Mouse (Mus musculus): ENCODE results near the gene Uvssa. TPM values are rescaled to one million over a fixed set of nuclear protein-coding genes. Genes with fewer than 3 reads are reported as not detected.

Gene Uvssa
- polyA plus RNA-seq, 1 experiment from 2014 or later = 7.9 TPM

DNA sequence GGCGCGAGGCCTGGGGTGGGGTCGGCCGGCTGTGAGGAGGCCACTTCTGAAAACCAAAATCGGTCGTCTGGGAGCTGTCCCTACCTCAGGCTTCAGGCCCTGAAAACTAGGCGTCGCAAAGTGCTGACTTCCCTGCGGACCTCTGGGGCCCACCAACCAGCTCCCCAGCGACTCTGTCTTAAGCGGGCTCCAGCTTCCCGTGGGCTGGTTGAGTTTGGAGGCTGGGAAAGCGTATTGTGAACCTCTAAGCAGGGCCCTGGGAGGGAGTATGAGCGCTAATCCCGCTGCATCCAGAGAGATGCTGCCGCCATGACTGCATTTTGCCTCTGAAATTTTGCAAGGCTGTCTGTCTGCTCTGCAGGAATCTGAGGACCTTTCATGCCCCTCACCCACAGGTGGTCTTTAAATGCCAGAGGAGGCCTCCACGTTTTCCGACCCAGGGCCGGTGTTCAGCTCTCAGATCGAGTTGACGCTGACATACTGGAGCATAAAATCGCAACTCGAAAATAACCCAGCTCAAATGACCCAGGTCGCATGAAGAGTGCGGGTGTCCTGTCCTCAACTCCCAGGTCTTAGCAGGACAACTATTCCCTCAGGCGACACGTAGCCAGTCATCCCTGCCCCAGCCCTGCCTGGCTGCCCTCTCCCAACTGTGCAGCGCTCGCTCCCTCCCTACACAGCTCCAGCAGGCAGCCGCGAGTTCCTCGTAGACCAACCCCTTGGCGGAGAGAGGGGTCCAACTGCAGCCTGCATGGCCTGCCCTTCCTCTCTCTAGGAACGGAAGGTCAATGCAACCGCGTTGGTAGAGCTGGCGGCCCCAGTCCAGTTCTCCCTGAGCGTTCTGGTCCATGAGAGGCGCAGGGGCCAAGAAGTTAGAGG is 53.9 kb downstream of the Uvssa start:
- H3K36me3 ChIP-seq (ENCODE audit: control insufficient read depth, insufficient read depth, low read length) = no peaks in the 10 kb centered on the region
- peak overlapping the region; percentile 30 for H3K4me3 ChIP-seq (ENCODE audit: low read depth, low read length)
- WGBS = under 1% methylated on average over 39 of the region's 39 CpGs

DNA sequence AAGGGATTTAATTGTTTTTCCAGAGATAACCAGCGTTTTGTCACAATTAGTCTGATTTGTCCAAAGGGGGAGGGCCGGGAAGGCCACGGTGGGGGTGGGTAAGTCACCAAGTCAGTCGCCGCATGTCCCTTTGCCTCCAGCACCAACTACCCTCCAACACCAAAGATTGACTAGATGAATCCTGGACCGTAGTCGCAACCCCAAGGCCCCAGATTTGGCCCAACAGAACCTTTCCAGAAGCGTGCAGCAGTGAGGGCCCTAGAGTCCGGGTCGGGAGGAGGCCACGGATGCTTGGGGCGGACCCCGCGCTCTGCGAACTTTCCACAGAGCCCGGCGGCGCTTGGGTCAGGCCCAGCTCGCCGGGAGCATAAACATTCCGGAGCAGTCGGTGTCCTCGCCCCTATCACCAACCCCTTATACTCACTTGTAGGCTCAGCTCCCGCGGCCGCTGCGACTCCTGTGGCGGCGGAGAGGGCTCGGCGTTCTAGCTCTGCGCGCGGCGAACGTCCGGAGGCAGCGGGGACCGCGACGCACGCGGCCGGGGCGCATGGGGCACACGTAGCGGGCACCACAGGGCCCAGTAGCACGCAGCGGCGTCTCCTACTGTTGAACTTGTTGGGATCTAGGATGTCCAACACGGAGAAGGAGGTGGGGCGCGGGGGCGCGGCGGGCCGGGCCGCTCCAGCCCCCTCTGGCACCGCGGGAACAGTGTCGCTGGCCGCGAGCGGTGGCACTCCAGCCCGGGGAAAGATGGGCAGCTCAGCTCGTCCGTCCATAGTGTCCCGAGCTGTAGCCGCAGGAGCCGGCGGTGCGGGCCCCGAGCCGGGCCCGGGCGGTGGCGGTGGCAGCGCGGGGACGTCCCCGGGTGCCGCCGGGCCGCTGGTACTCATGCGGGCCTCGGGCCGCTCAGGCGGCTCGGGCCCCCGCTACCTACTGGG is 55.1 kb downstream of the Uvssa start, which contains the start of gene Nkx1-1:
Gene Nkx1-1, minus strand, starts transcription at position 776 of the 938 bp plus-strand sequence.
- Histone ChIP-seq H3K4me2 (replicated peaks; ENCODE audit: low read depth, low read length) (peak within 1 kb of the TSS; percentile 32), H3K9ac (ENCODE audit: low read depth, low read length) (no peak within 1 kb of the TSS), H3K4me1 (replicated peaks; ENCODE audit: control insufficient read depth, insufficient read depth, low read length) (peaks cover 28% of the 10 kb centered on the region), H3K9me3 (ENCODE audit: control insufficient read depth, low read length) (no peaks in the 10 kb centered on the region), H3K27me3 (ENCODE audit: control insufficient read depth, insufficient read depth, low read length) (peaks cover 97% of the 10 kb centered on the region), H3K27ac (ENCODE audit: low read depth, low read length) (0 out of 2 replicates have a peak within 1 kb of the TSS, but pooled peaks have one; percentile 36), H3K4me3 (ENCODE audit: low read depth, low read length) (peak within 1 kb of the TSS; percentile 32), H3K36me3 (ENCODE audit: control insufficient read depth, insufficient read depth, low read length) (no peaks in the 10 kb centered on the region)
- ATAC-seq (ENCODE audit: low FRiP score) (no peak), DNase-seq (ENCODE audit: low spot score) (peak; percentile 53)
- 1% methylated on average over 75 of the region's 90 CpGs for WGBS

More for the DNA sequence above, 53.9 kb downstream of the Uvssa start:
- peaks cover 94% of the 10 kb centered on the region for H3K27me3 ChIP-seq (ENCODE audit: control insufficient read depth, insufficient read depth, low read length)
- no peak overlapping the region for H3K27ac ChIP-seq (ENCODE audit: low read depth, low read length)
- no peaks in the 10 kb centered on the region for H3K9me3 ChIP-seq (ENCODE audit: control insufficient read depth, low read length)
- H3K9ac ChIP-seq (ENCODE audit: low read depth, low read length) = 0 out of 2 replicates have a peak overlapping the region, but pooled peaks have one; percentile 7
- peak overlapping the region; percentile 17; the same call in 1 of the 2 replicates for H3K4me2 ChIP-seq (replicated peaks; ENCODE audit: low read depth, low read length)
- DNase-seq (ENCODE audit: low spot score) = peak; percentile 53
- peaks cover 28% of the 10 kb centered on the region for H3K4me1 ChIP-seq (replicated peaks; ENCODE audit: control insufficient read depth, insufficient read depth, low read length)
- ATAC-seq (ENCODE audit: low FRiP score) = no peak

DNA sequence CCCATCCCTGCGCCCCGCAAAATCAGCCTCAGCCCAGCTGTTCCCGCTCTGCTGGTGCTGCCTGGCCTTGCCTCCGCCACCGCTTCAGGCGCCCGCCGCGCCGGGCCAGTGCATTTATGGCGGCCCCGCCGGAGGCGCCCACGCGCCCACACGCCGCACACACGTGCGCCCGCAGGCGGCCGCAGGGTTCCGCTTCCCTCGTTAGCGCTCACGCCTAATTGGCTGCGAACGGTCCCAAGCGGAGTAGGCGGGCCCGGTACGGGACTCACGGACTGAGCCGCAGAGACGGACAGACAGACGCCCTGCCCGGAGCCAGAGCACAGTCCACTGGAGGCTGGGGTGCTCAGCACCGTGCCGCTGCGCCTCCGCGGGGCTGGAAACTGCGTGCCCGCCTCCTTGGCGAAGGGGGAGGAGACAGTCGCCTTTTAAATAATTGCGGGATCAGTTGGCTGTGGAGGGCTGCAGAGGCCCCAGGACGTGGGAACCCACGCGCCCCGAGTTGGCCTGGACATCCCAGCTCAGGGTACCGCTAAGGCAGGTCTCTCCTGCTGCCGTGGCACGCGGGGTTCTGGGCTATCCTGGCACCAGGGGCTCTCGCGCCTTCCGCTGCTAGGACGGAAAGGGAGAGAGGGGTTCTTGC is 55.9 kb downstream of the Uvssa start:
- H3K27me3 ChIP-seq (ENCODE audit: control insufficient read depth, insufficient read depth, low read length) = peaks cover 96% of the 10 kb centered on the region
- peaks cover 28% of the 10 kb centered on the region for H3K4me1 ChIP-seq (replicated peaks; ENCODE audit: control insufficient read depth, insufficient read depth, low read length)
- peak; percentile 56 for DNase-seq (ENCODE audit: low spot score)
- no peak overlapping the region for H3K27ac ChIP-seq (ENCODE audit: low read depth, low read length)
- H3K4me3 ChIP-seq (ENCODE audit: low read depth, low read length) = peak overlapping the region; percentile 32
- no peaks in the 10 kb centered on the region for H3K36me3 ChIP-seq (ENCODE audit: control insufficient read depth, insufficient read depth, low read length)
- H3K4me2 ChIP-seq (replicated peaks; ENCODE audit: low read depth, low read length) = peak overlapping the region; percentile 32
- no peak overlapping the region for H3K9ac ChIP-seq (ENCODE audit: low read depth, low read length)
- H3K9me3 ChIP-seq (ENCODE audit: control insufficient read depth, low read length) = no peaks in the 10 kb centered on the region
- ATAC-seq (ENCODE audit: low FRiP score) = no peak
- WGBS = under 1% methylated on average over 60 of the region's 60 CpGs

DNA sequence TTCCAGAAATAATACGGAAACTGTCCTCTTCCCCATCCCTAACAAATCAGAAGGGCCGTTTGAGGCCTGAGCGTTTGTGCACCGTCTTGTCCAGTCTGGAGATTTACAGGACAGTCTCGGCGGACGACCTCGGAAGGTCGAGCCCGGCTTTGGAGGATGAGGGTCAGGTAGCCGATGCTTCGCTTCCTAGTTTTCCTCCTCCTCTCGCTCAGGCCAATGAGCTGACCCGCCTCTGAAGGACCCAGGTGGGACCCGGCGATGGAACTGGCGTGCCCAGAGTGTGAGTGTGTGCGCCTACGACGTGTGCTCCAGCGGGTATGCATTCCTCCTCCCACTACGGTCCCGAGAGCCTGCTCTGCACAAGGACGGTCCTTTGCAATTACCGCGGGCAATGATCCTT is 56.8 kb downstream of the Uvssa start:
- 2% methylated on average over 26 of the region's 26 CpGs for WGBS
- Histone ChIP-seq H3K9ac (ENCODE audit: low read depth, low read length) (no peak overlapping the region), H3K4me3 (ENCODE audit: low read depth, low read length) (no peak overlapping the region; the same call in 1 of the 2 replicates), H3K4me2 (replicated peaks; ENCODE audit: low read depth, low read length) (0 out of 2 replicates have a peak overlapping the region, but pooled peaks have one; percentile 19), H3K4me1 (replicated peaks; ENCODE audit: control insufficient read depth, insufficient read depth, low read length) (peaks cover 28% of the 10 kb centered on the region), H3K9me3 (ENCODE audit: control insufficient read depth, low read length) (no peaks in the 10 kb centered on the region), H3K27ac (ENCODE audit: low read depth, low read length) (no peak overlapping the region), H3K36me3 (ENCODE audit: control insufficient read depth, insufficient read depth, low read length) (no peaks in the 10 kb centered on the region), H3K27me3 (ENCODE audit: control insufficient read depth, insufficient read depth, low read length) (peaks cover 93% of the 10 kb centered on the region)
- ATAC-seq (ENCODE audit: low FRiP score) = no peak
- DNase-seq (ENCODE audit: low spot score) = peak; percentile 47

GRCm38 (mm10) chr5:33435941-33436340 is 57.6 kb downstream of the Uvssa start:
- no peak overlapping the region for H3K9ac ChIP-seq (ENCODE audit: low read depth, low read length)
- H3K27me3 ChIP-seq (ENCODE audit: control insufficient read depth, insufficient read depth, low read length) = peaks cover 85% of the 10 kb centered on the region
- H3K36me3 ChIP-seq (ENCODE audit: control insufficient read depth, insufficient read depth, low read length) = no peaks in the 10 kb centered on the region
- no peak overlapping the region for H3K4me2 ChIP-seq (replicated peaks; ENCODE audit: low read depth, low read length)
- peaks cover 23% of the 10 kb centered on the region for H3K4me1 ChIP-seq (replicated peaks; ENCODE audit: control insufficient read depth, insufficient read depth, low read length)
- no peak overlapping the region for H3K4me3 ChIP-seq (ENCODE audit: low read depth, low read length)
- ATAC-seq (ENCODE audit: low FRiP score) (no peak), DNase-seq (ENCODE audit: low spot score) (no peak)
- no peaks in the 10 kb centered on the region for H3K9me3 ChIP-seq (ENCODE audit: control insufficient read depth, low read length)
- 0% methylated on average over 4 of the region's 4 CpGs for WGBS
- no peak overlapping the region for H3K27ac ChIP-seq (ENCODE audit: low read depth, low read length)

DNA sequence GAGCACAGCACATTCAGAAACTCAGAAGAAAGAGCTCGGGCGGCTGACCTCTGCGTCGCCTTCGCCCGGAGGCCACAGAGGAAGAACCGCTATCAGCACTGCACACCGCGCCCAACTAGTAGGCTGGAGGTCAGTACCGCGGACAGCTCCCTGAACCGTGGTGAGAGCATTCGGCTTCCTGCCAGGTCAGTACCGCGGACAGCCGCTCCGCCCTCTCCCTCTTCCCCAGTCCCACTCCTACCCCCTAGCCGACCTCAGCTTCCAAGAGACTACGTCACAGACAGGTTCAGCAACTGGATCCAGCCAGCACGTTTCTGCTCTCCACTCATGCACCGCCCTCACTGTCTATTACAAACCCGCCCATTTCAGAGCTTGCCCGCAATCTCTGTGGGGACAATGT is 59.9 kb downstream of the Uvssa start:
- DNase-seq (ENCODE audit: low spot score) = peak; percentile 87

DNA sequence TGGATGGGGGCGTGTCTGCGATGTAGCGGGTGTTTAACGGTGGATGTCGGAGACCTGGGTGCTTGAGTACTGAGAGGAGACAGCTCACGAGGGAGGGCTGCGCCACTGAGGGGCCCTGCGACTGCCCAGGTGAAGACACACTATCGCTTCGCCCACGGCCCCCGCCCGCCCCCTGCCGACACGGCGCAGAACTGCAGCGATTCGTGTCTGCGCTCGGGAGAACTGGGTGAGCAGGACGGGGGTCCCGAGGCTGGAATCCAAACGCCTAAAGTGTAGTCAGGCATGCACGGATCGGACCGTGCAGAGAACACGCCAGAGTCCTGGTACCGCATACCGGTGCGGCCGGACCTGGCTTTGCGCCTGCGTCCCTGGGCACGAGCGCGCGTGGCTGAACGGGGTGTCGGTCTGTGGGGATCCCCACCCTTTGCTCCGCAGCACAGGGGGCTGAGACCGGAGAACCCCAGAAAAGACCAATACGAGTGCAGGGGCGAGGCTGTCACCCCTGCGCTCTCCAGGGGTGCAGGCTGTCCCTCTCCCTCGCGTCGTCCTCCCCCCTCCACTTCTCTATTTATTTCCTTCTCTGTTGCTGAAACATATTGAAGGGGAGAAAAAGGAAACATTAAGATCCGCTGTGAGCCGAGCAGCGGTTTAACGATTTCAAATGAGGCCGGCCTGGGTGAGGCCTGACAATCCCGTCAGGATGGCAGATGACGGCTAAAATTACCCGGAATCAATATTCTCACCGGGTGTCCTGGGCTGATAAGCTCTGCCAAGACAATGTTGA is 64.8 kb downstream of the Uvssa start:
- H3K9me3 ChIP-seq (ENCODE audit: control insufficient read depth, low read length) = no peaks in the 10 kb centered on the region
- 6% methylated on average over 55 of the region's 56 CpGs for WGBS
- no peaks in the 10 kb centered on the region for H3K36me3 ChIP-seq (ENCODE audit: control insufficient read depth, insufficient read depth, low read length)
- peaks cover 9% of the 10 kb centered on the region; the same call in 1 of the 2 replicates for H3K4me1 ChIP-seq (replicated peaks; ENCODE audit: control insufficient read depth, insufficient read depth, low read length)
- ATAC-seq (ENCODE audit: low FRiP score) (peak; percentile 40; the same call in 1 of the 2 replicates), DNase-seq (ENCODE audit: low spot score) (peak; percentile 83)
- peak overlapping the region; percentile 47 for H3K4me2 ChIP-seq (replicated peaks; ENCODE audit: low read depth, low read length)
- no peak overlapping the region for H3K27ac ChIP-seq (ENCODE audit: low read depth, low read length)
- no peak overlapping the region; the same call in 1 of the 2 replicates for H3K9ac ChIP-seq (ENCODE audit: low read depth, low read length)
- peaks cover 35% of the 10 kb centered on the region for H3K27me3 ChIP-seq (ENCODE audit: control insufficient read depth, insufficient read depth, low read length)
- H3K4me3 ChIP-seq (ENCODE audit: low read depth, low read length) = peak overlapping the region; percentile 21

More for the DNA sequence above, 59.9 kb downstream of the Uvssa start:
- 2% methylated on average over 23 of the region's 23 CpGs for WGBS
- H3K4me2 ChIP-seq (replicated peaks; ENCODE audit: low read depth, low read length) = no peak overlapping the region
- peaks cover 74% of the 10 kb centered on the region for H3K27me3 ChIP-seq (ENCODE audit: control insufficient read depth, insufficient read depth, low read length)
- peaks cover 21% of the 10 kb centered on the region for H3K4me1 ChIP-seq (replicated peaks; ENCODE audit: control insufficient read depth, insufficient read depth, low read length)
- no peak overlapping the region for H3K9ac ChIP-seq (ENCODE audit: low read depth, low read length)
- no peaks in the 10 kb centered on the region for H3K36me3 ChIP-seq (ENCODE audit: control insufficient read depth, insufficient read depth, low read length)
- H3K4me3 ChIP-seq (ENCODE audit: low read depth, low read length) = no peak overlapping the region
- ATAC-seq (ENCODE audit: low FRiP score) = peak; percentile 58; the same call in 1 of the 2 replicates
- H3K9me3 ChIP-seq (ENCODE audit: control insufficient read depth, low read length) = no peaks in the 10 kb centered on the region
- no peak overlapping the region for H3K27ac ChIP-seq (ENCODE audit: low read depth, low read length)
